Mouse (Mus musculus): ENCODE measurements around the gene Opn5. TPM values are rescaled to one million over a fixed set of nuclear protein-coding genes. Genes with fewer than 3 reads are reported as not detected.

Opn5 gene
- total and polyA plus RNA-seq, 2 experiments, result not detected

DNA sequence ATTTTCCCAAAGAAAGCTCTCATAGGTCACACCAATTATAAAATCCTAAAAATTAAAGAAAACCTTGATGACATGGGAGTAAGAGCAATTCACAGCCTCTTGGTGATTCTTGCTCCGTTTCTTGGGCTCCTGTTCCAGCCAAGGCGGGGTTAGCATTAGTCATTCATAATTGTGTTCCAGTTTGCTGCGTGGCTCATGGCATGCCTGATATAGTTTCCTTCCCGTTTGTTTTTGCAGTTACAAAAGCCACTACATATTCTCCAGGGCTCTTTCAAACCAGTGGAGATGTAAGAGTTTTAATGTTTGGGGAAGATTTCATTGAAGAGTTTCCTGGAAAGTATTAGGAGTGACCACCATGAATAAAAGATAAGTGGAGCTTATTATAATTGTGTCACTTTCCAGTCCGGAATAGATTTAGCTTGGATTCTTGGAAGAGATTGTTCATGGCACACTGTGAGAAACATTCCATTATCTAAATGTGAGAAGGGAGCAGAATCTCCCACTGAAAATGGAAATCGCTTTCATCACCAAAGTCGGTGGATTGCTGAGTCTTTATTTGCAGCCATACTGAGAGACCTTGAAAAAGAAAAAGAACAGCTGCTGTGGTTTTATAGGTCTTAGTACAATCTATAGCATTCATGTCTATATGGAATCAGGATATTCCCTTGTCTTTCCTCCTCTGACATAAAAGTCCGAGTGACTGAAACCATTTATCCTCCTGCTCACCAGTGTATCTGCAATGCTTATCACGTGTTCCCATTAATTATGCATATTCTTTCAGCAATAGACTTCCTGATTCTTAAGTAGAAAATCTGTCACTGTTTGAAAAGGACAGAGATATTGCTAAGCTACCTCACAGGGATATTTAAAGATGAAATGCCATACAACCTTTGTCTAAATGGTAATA, 101.6 kb downstream of the Opn5 start:
- Histone ChIP-seq H3K4me3 (ENCODE audit: insufficient read depth, low read depth, low read length) (no peak overlapping the region), H3K36me3 (ENCODE audit: control insufficient read depth, insufficient read depth, low read length) (no peaks in the 10 kb centered on the region), H3K27ac (replicated peaks; ENCODE audit: insufficient read depth, low read depth, low read length) (no peak overlapping the region), H3K9ac (ENCODE audit: low read depth, low read length) (no peak overlapping the region), H3K27me3 (ENCODE audit: control insufficient read depth, insufficient read depth, low read length) (no peaks in the 10 kb centered on the region), H3K79me2 (ENCODE audit: control insufficient read depth, insufficient read depth, low read length) (no peaks in the 10 kb centered on the region), H3K4me1 (ENCODE audit: control insufficient read depth, insufficient read depth, low read length) (no peaks in the 10 kb centered on the region)
- no peak for DNase-seq (ENCODE audit: extremely low read depth, low read depth, low spot score)
- WGBS, result 72% methylated on average over 9 of the region's 9 CpGs
- TF ChIP-seq CTCF (IDR thresholded peaks at IDR 0.05; ENCODE audit: low read depth, low read length), result no peak
- no peak for TF ChIP-seq POLR2A (IDR thresholded peaks at IDR 0.05; ENCODE audit: extremely low read depth, insufficient read depth, low read length)

Other genes starting within 250 kb of the Opn5 start
- not detected in 2 replicates for gene Adgrf4, start 80.9 kb upstream of the Opn5 start, total RNA-seq (2014; rRNA removed)
- 0.04 TPM in 1 of 2 replicates, not detected in the other for gene Adgrf4, start 80.9 kb upstream of the Opn5 start, polyA plus RNA-seq (2012; rRNA removed)
- 0.13 and 0.28 TPM in 2 replicates for gene Adgrf2, start 130.8 kb upstream of the Opn5 start, total RNA-seq (2014; rRNA removed)
- gene Adgrf2, start 130.8 kb upstream of the Opn5 start, polyA plus RNA-seq (2012; rRNA removed), result 0.09 TPM in 1 of 2 replicates, not detected in the other

Data from liver, adult 2 months (tissue).